ENCODE assay signal across 8 mouse cellular contexts in genomic region chr17:14960520-14960919, GRCm38 (mm10). TPM values are rescaled to one million over a fixed set of nuclear protein-coding genes. Genes with fewer than 3 reads are reported as not detected.
DNase-seq lines count a peak whose midpoint lies in the region.

No protein-coding gene starts in this region.

- H3K79me2 ChIP-seq in macrophage (ENCODE audit: inconsistent target) = peaks cover 51% of the 10 kb centered on the region

- H3K27ac ChIP-seq in macrophage = no peak overlapping the region

- 2% methylated on average over 6 of the region's 23 CpGs for WGBS in macrophage (ENCODE audit: missing documents)

- peak overlapping the region; percentile 48 for H3K4me3 ChIP-seq in macrophage (ENCODE audit: inconsistent target)

- no peaks in the 10 kb centered on the region for H3K36me3 ChIP-seq in macrophage (ENCODE audit: inconsistent target)

- DNase-seq in ovary, postnatal 36 days (ENCODE audit: low spot score) = peak; percentile 34
- DNase-seq in ovary, adult 18-20 months (ENCODE audit: low spot score) = no peak
- DNase-seq in cerebellum, postnatal 14 days = peak; percentile 26 to 27
- DNase-seq in gastrocnemius, postnatal 25 days = peak; percentile 33
- DNase-seq in kidney, adult 9 months = peak; percentile 20
- DNase-seq in spleen, postnatal 4 days (ENCODE audit: low spot score in 2 of 2) = peak; percentile 40 to 76
- no peak for DNase-seq in layer of hippocampus, adult 9-11 months

RNA-seq across cellular contexts. Expression of gene Phf10, which starts 0.6 kb away (rescaled TPM):
- 10 to 100 TPM; 44.2 to 46.5 TPM for total RNA-seq in gastrocnemius, postnatal 25 days (2021)
- total RNA-seq in macrophage (2018; cell fraction: chromatin; rRNA removed) = 100 to 1,000 TPM in 1 of 26 experiments, 10 to 100 TPM in 25; 15.2 to 158 (median 52.8) TPM
- 10 to 100 TPM; 21.6 to 41.7 (median 32.0) TPM for total RNA-seq in macrophage (2018; cell fraction: cytosol; rRNA removed)
- 10 to 100 TPM; 16.9 to 74.9 (median 40.4) TPM for total RNA-seq in macrophage (2018; cell fraction: nucleus; rRNA removed)
- polyA plus RNA-seq in macrophage (2018) = 35.9 to 63.0 TPM (median 39.2 TPM) in 3 replicates

RNA-seq across cellular contexts. Expression of gene 1600012H06Rik, which starts 17.5 kb away (rescaled TPM):
- total RNA-seq in gastrocnemius, postnatal 25 days (2021) = 1 to 10 TPM; 7.0 to 9.0 TPM
- 10 to 100 TPM in 21 of 26 experiments, 1 to 10 TPM in 5; 6.5 to 36.0 (median 20.1) TPM for total RNA-seq in macrophage (2018; cell fraction: chromatin; rRNA removed)
- 10 to 100 TPM; 23.2 to 37.4 (median 31.9) TPM for total RNA-seq in macrophage (2018; cell fraction: cytosol; rRNA removed)
- 10 to 100 TPM; 14.5 to 75.3 (median 43.7) TPM for total RNA-seq in macrophage (2018; cell fraction: nucleus; rRNA removed)
- 27.4 to 35.6 TPM (median 32.7 TPM) in 3 replicates for polyA plus RNA-seq in macrophage (2018)

RNA-seq across cellular contexts. Expression of gene Wdr27, which starts 17.6 kb away (rescaled TPM):
- 1 to 10 TPM in 1 of 2 experiments, under 1 TPM in 1; 0.83 to 2.1 TPM for total RNA-seq in gastrocnemius, postnatal 25 days (2021)
- 1 to 10 TPM in 10 of 26 experiments, under 1 TPM in 9, not detected in 7; 0.40 to 3.7 (median 1.7) TPM for total RNA-seq in macrophage (2018; cell fraction: chromatin; rRNA removed)
- total RNA-seq in macrophage (2018; cell fraction: cytosol; rRNA removed) = 1 to 10 TPM in 20 of 26 experiments, under 1 TPM in 5, not detected in 1; 0.65 to 2.7 (median 1.5) TPM
- total RNA-seq in macrophage (2018; cell fraction: nucleus; rRNA removed) = 1 to 10 TPM in 13 of 26 experiments, under 1 TPM in 4, not detected in 9; 0.56 to 2.9 (median 1.9) TPM
- 0.95 to 3.2 TPM (median 1.8 TPM) in 3 replicates for polyA plus RNA-seq in macrophage (2018)

RNA-seq across cellular contexts. Expression of gene 9030025P20Rik, which starts 17.7 kb away (rescaled TPM):
- 1 to 10 TPM; 1.5 to 3.6 TPM for total RNA-seq in gastrocnemius, postnatal 25 days (2021)
- total RNA-seq in macrophage (2018; cell fraction: chromatin; rRNA removed) = 100 to 1,000 TPM in 21 of 26 experiments, 10 to 100 TPM in 5; 52.4 to 235 (median 165) TPM
- 10 to 100 TPM in 5 of 26 experiments, 1 to 10 TPM in 21; 4.2 to 15.0 (median 7.1) TPM for total RNA-seq in macrophage (2018; cell fraction: cytosol; rRNA removed)
- total RNA-seq in macrophage (2018; cell fraction: nucleus; rRNA removed) = 100 to 1,000 TPM in 7 of 26 experiments, 10 to 100 TPM in 19; 30.6 to 163 (median 77.9) TPM
- polyA plus RNA-seq in macrophage (2018) = 4.2 to 10.6 TPM (median 4.7 TPM) in 3 replicates

RNA-seq across cellular contexts. Expression of gene Gm3417, which starts 18.1 kb away (rescaled TPM):
- total RNA-seq in gastrocnemius, postnatal 25 days (2021) = not detected
- total RNA-seq in macrophage (2018; cell fraction: chromatin; rRNA removed) = 1 to 10 TPM in 1 of 26 experiments, not detected in 25; 3.4 TPM
- total RNA-seq in macrophage (2018; cell fraction: cytosol; rRNA removed) = under 1 TPM in 11 of 26 experiments, not detected in 15; 0.30 to 0.99 (median 0.59) TPM
- 1 to 10 TPM in 2 of 26 experiments, not detected in 24; 1.4 to 2.2 TPM for total RNA-seq in macrophage (2018; cell fraction: nucleus; rRNA removed)
- not detected in 3 replicates for polyA plus RNA-seq in macrophage (2018)

Comparison
In these comparisons a context has a peak if more than half of its experiments do, and no peak if none do; other contexts are left out.
1. DNase-seq: peak in ovary, postnatal 36 days (single experiment), cerebellum, postnatal 14 days (2 of 2), gastrocnemius, postnatal 25 days (single experiment), kidney, adult 9 months (single experiment) and spleen, postnatal 4 days (2 of 2); none in ovary, adult 18-20 months (single experiment) and layer of hippocampus, adult 9-11 months (single experiment).